Mouse (Mus musculus) liver, postnatal 0 days (tissue): ENCODE results near the gene Nr6a1. TPM values are rescaled to one million over a fixed set of nuclear protein-coding genes. Genes with fewer than 3 reads are reported as not detected.

Source experiments
- ATAC-seq: fragments of 200-750 bp; cut with Nextera tagmentation; 2 replicates; pipeline ENCODE4 v1.8.0; 2017; ENCODE audit warnings: mild to moderate bottlenecking, moderate library complexity
- DNase-seq: peaks from one replicate; pipeline ENCODE4 v3.0.0-alpha.2; 2016
- H3K27ac ChIP-seq: fragments of 300-500 bp; sonication (generic); 2 replicates; pipeline ENCODE4 v1.5.1; 2014; ENCODE audit warnings: antibody characterized with exemption, moderate library complexity, mild to moderate bottlenecking, low read depth
- H3K27me3 ChIP-seq: fragments of 300-500 bp; sonication (generic); 2 replicates; pipeline ENCODE4 v1.6.1; 2014; ENCODE audit warnings: low read length, control low read depth, mixed read lengths; ENCODE audit not compliant: insufficient read depth
- H3K36me3 ChIP-seq: fragments of 300-500 bp; sonication (generic); replicated peaks from 2 replicates; pipeline ENCODE4 v1.6.1; 2014; ENCODE audit warnings: mild to moderate bottlenecking, control low read depth, low read length, moderate library complexity, mixed read lengths; ENCODE audit not compliant: insufficient read depth
- H3K4me1 ChIP-seq: fragments of 300-500 bp; sonication (generic); 2 replicates; pipeline ENCODE4 v1.6.1; 2014; ENCODE audit warnings: antibody characterized with exemption, mild to moderate bottlenecking, control low read depth; ENCODE audit not compliant: insufficient read depth
- H3K4me2 ChIP-seq: fragments of 300-500 bp; sonication (generic); 2 replicates; pipeline ENCODE4 v1.6.1; 2014; ENCODE audit warnings: low read depth, mild to moderate bottlenecking, low read length, moderate library complexity, mixed read lengths
- H3K4me3 ChIP-seq: fragments of 300-500 bp; sonication (generic); 2 replicates; pipeline ENCODE4 v1.5.1; 2014; ENCODE audit warnings: low read depth, low read length
- H3K9ac ChIP-seq: fragments of 300-500 bp; sonication (generic); replicated peaks from 2 replicates; pipeline ENCODE4 v1.6.1; 2014; ENCODE audit warnings: mild to moderate bottlenecking, moderate library complexity
- H3K9me3 ChIP-seq: fragments of 300-500 bp; sonication (generic); 2 replicates; pipeline ENCODE4 v1.6.1; 2016; ENCODE audit warnings: mild to moderate bottlenecking, control low read depth, low read length, mixed read lengths
- CTCF ChIP-seq: sonication (generic); IDR thresholded peaks from 2 replicates; pipeline ENCODE4 v1.5.1; 2016; ENCODE audit warnings: antibody characterized with exemption, low read depth
- EP300 ChIP-seq: IDR thresholded peaks from 2 replicates; pipeline ENCODE4 v1.6.1; 2016; ENCODE audit warnings: antibody characterized with exemption, low read depth, mild to moderate bottlenecking
- WGBS: fragments of 180-500 bp; shearing (Covaris S2); extraction: QIAGEN DNeasy Blood & Tissue Kit; methylation state at CpG from one replicate; pipeline ENCODE4 v1.1.7; 2014; ENCODE audit not compliant: insufficient replicate concordance; 5-methylcytosine and 5-hydroxymethylcytosine counted together
- microRNA-seq: library from miRNA; unstranded; fragments of <30 nt; microRNA quantifications from one replicate; pipeline ENCODE4, GENCODE M21; 2016
- polyA plus RNA-seq: library from polyadenylated mRNA; unstranded; fragments of >200 nt; fragmentation: Nextera tagmentation; extraction: Ambion mirVana; gene quantifications from 2 replicates; pipeline ENCODE4 v1.2.1, GENCODE M21; 2015

Gene Nr6a1
- polyA plus RNA-seq, 1 experiment from 2014 or later, result 1.1 TPM

- no peaks in the 10 kb centered on the region for H3K36me3 ChIP-seq
- peak overlapping the region; percentile 56 for H3K4me2 ChIP-seq
- peaks cover 12% of the 10 kb centered on the region; the same call in 1 of the 2 replicates for H3K27me3 ChIP-seq
- ATAC-seq (peak; percentile 23; the same call in 1 of the 2 replicates), DNase-seq (peak; percentile 49)
- H3K9me3 ChIP-seq, result no peaks in the 10 kb centered on the region
- 5% methylated on average over 25 of the region's 29 CpGs for WGBS
- no peak overlapping the region for H3K27ac ChIP-seq
- TF ChIP-seq EP300 (no peak), CTCF (peak; percentile 55)
- no peak overlapping the region for H3K4me3 ChIP-seq
- no peak overlapping the region for H3K9ac ChIP-seq
- no peaks in the 10 kb centered on the region for H3K4me1 ChIP-seq
Measured at GRCm38 (mm10) chr2:38688791-38689520, 238.5 kb downstream of the Nr6a1 start.

- no peak overlapping the region for H3K4me3 ChIP-seq
- WGBS, result 62% methylated on average over 3 of the region's 3 CpGs
Measured at GRCm38 (mm10) chr2:38685746-38686145, 241.7 kb downstream of the Nr6a1 start.

GRCm38 (mm10) chr2:38683083-38683482 lies 244.4 kb downstream of the Nr6a1 start:
- Histone ChIP-seq H3K4me2 (no peak overlapping the region), H3K27me3 (no peaks in the 10 kb centered on the region), H3K4me1 (no peaks in the 10 kb centered on the region), H3K9me3 (no peaks in the 10 kb centered on the region), H3K9ac (no peak overlapping the region), H3K4me3 (no peak overlapping the region), H3K36me3 (no peaks in the 10 kb centered on the region), H3K27ac (no peak overlapping the region)
- ATAC-seq (no peak), DNase-seq (no peak)
- no peak for TF ChIP-seq EP300
- no peak for TF ChIP-seq CTCF
- WGBS, result 44% methylated on average over 5 of the region's 5 CpGs

More at GRCm38 (mm10) chr2:38685746-38686145, 241.7 kb downstream of the Nr6a1 start:
- TF ChIP-seq EP300 (no peak), CTCF (no peak)
- peaks cover 8% of the 10 kb centered on the region; the same call in 1 of the 2 replicates for H3K27me3 ChIP-seq
- H3K9ac ChIP-seq, result no peak overlapping the region
- no peaks in the 10 kb centered on the region for H3K9me3 ChIP-seq
- DNase-seq, result no peak
- no peak overlapping the region for H3K27ac ChIP-seq
- no peak for ATAC-seq
- no peaks in the 10 kb centered on the region for H3K36me3 ChIP-seq
- no peaks in the 10 kb centered on the region for H3K4me1 ChIP-seq
- H3K4me2 ChIP-seq, result no peak overlapping the region

GRCm38 (mm10) chr2:38682209-38682608 lies 245.3 kb downstream of the Nr6a1 start:
- ATAC-seq, result no peak
- 76% methylated on average over 5 of the region's 5 CpGs for WGBS
- DNase-seq, result no peak

GRCm38 (mm10) chr2:38678947-38679346 lies 248.5 kb downstream of the Nr6a1 start:
- no peaks in the 10 kb centered on the region for H3K4me1 ChIP-seq
- DNase-seq (no peak), ATAC-seq (no peak)
- no peak overlapping the region for H3K9ac ChIP-seq
- no peak overlapping the region for H3K27ac ChIP-seq
- no peaks in the 10 kb centered on the region for H3K9me3 ChIP-seq
- H3K36me3 ChIP-seq, result no peaks in the 10 kb centered on the region
- no peak overlapping the region for H3K4me2 ChIP-seq
- TF ChIP-seq EP300 (no peak), CTCF (no peak)
- H3K4me3 ChIP-seq, result no peak overlapping the region
- H3K27me3 ChIP-seq, result no peaks in the 10 kb centered on the region

More at GRCm38 (mm10) chr2:38682209-38682608, 245.3 kb downstream of the Nr6a1 start:
- no peak for TF ChIP-seq EP300
- TF ChIP-seq CTCF, result no peak
- no peak overlapping the region for H3K4me2 ChIP-seq
- no peaks in the 10 kb centered on the region for H3K9me3 ChIP-seq
- no peak overlapping the region for H3K9ac ChIP-seq
- no peaks in the 10 kb centered on the region for H3K27me3 ChIP-seq
- no peaks in the 10 kb centered on the region for H3K4me1 ChIP-seq
- H3K4me3 ChIP-seq, result no peak overlapping the region
- H3K36me3 ChIP-seq, result no peaks in the 10 kb centered on the region
- no peak overlapping the region for H3K27ac ChIP-seq

GRCm38 (mm10) chr2:38675366-38675969 lies 252.0 kb downstream of the Nr6a1 start:
- H3K4me1 ChIP-seq, result no peaks in the 10 kb centered on the region
- TF ChIP-seq EP300, result no peak
- TF ChIP-seq CTCF, result peak; percentile 59
- H3K9ac ChIP-seq, result no peak overlapping the region
- 63% methylated on average over 9 of the region's 9 CpGs for WGBS
- no peak overlapping the region for H3K27ac ChIP-seq
- H3K36me3 ChIP-seq, result no peaks in the 10 kb centered on the region
- no peaks in the 10 kb centered on the region for H3K9me3 ChIP-seq
- ATAC-seq (no peak), DNase-seq (peak; percentile 42)
- 0 out of 2 replicates have a peak, but pooled peaks cover 4% of the 10 kb centered on the region for H3K27me3 ChIP-seq
- H3K4me3 ChIP-seq, result no peak overlapping the region
- no peak overlapping the region for H3K4me2 ChIP-seq

Small RNA genes lying within 50 kb of the gene (microRNA-seq; reads per million reads assigned to microRNA genes)
- 90.0 reads per million, percentile 43 among the genes with 10 or more reads in this experiment for gene Mir181a-2
- 156 reads per million, percentile 47 among the genes with 10 or more reads in this experiment for gene Mir181b-2

Other genes with a start within 250 kb of the Nr6a1 start
- not detected in 2 replicates for gene Nr5a1, start 213.1 kb downstream of the Nr6a1 start, polyA plus RNA-seq
- 0.06 and 0.12 TPM in 2 replicates for gene Olfml2a, start 4.3 kb upstream of the Nr6a1 start, polyA plus RNA-seq
- 0.53 and 0.60 TPM in 2 replicates for gene Wdr38, start 69.8 kb upstream of the Nr6a1 start, polyA plus RNA-seq
- 59.3 and 60.7 TPM in 2 replicates for gene Arpc5l, start 77.7 kb upstream of the Nr6a1 start, polyA plus RNA-seq
- gene Rpl35, start 77.9 kb upstream of the Nr6a1 start, polyA plus RNA-seq, result 574 and 582 TPM in 2 replicates
- gene Golga1, start 137.9 kb upstream of the Nr6a1 start, polyA plus RNA-seq, result 7.5 and 9.9 TPM in 2 replicates